Mouse (Mus musculus): Measurements from ENCODE around the gene Arhgap15. TPM values are rescaled to one million over a fixed set of nuclear protein-coding genes. Genes with fewer than 3 reads are reported as not detected.

The Arhgap15 gene
- polyA plus RNA-seq, 1 experiment, result 0.20 TPM

DNA sequence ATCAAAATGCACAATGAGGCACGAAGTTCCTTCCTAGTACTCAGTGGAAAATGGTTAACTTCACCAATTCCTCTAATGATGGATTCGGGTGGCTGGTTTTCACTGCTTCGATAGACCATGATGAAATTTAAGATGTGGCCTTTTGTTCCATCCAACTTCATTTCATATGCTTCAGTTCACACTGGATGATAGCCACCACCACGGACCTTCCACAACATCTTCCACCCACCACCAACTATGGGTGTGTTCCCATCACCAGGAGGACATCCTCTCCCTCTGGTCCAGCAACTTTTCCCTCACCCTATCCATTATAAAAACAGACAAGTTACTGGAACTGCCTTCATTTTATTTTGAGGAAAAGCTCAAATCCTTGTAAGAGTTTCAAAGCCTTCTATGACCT is 506.7 kb downstream of the Arhgap15 start:
- Histone ChIP-seq H3K27me3 (ENCODE audit: control insufficient read depth, insufficient read depth, low read length) (no peaks in the 10 kb centered on the region), H3K4me3 (ENCODE audit: low read depth, low read length) (no peak overlapping the region), H3K36me3 (ENCODE audit: control insufficient read depth, insufficient read depth, low read length) (no peaks in the 10 kb centered on the region), H3K4me1 (ENCODE audit: control insufficient read depth, insufficient read depth, insufficient read length, low read length) (no peaks in the 10 kb centered on the region), H3K27ac (ENCODE audit: insufficient read depth, low read depth, low read length) (no peak overlapping the region)
- WGBS, result 73% methylated on average over 4 of the region's 4 CpGs
- TF ChIP-seq POLR2A (IDR thresholded peaks at IDR 0.05; ENCODE audit: low read depth, low read length), result no peak
- no peak for TF ChIP-seq CTCF (IDR thresholded peaks at IDR 0.05; ENCODE audit: extremely low read depth, insufficient read length, insufficient replicate concordance, low read depth, low read length)

GRCm38 (mm10) chr2:44257946-44258345 is 509.3 kb downstream of the Arhgap15 start:
- Histone ChIP-seq H3K27ac (ENCODE audit: insufficient read depth, low read depth, low read length) (no peak overlapping the region), H3K27me3 (ENCODE audit: control insufficient read depth, insufficient read depth, low read length) (no peaks in the 10 kb centered on the region), H3K36me3 (ENCODE audit: control insufficient read depth, insufficient read depth, low read length) (no peaks in the 10 kb centered on the region), H3K4me1 (ENCODE audit: control insufficient read depth, insufficient read depth, insufficient read length, low read length) (no peaks in the 10 kb centered on the region), H3K4me3 (ENCODE audit: low read depth, low read length) (no peak overlapping the region)
- WGBS, result 82% methylated on average over 2 of the region's 2 CpGs
- TF ChIP-seq POLR2A (IDR thresholded peaks at IDR 0.05; ENCODE audit: low read depth, low read length) (no peak), CTCF (IDR thresholded peaks at IDR 0.05; ENCODE audit: extremely low read depth, insufficient read length, insufficient replicate concordance, low read depth, low read length) (no peak)

GRCm38 (mm10) chr2:44271455-44272346 is 523.1 kb downstream of the Arhgap15 start:
- H3K36me3 ChIP-seq (ENCODE audit: control insufficient read depth, insufficient read depth, low read length), result no peaks in the 10 kb centered on the region
- H3K4me1 ChIP-seq (ENCODE audit: control insufficient read depth, insufficient read depth, insufficient read length, low read length), result no peaks in the 10 kb centered on the region
- TF ChIP-seq CTCF (IDR thresholded peaks at IDR 0.05; ENCODE audit: extremely low read depth, insufficient read length, insufficient replicate concordance, low read depth, low read length) (no peak), POLR2A (IDR thresholded peaks at IDR 0.05; ENCODE audit: low read depth, low read length) (no peak)
- 71% methylated on average over 17 of the region's 17 CpGs for WGBS
- peak overlapping the region; percentile 46; the same call in 1 of the 2 replicates for H3K27ac ChIP-seq (ENCODE audit: insufficient read depth, low read depth, low read length)
- H3K27me3 ChIP-seq (ENCODE audit: control insufficient read depth, insufficient read depth, low read length), result no peaks in the 10 kb centered on the region
- no peak overlapping the region for H3K4me3 ChIP-seq (ENCODE audit: low read depth, low read length)

GRCm38 (mm10) chr2:44272606-44273005 is 524.0 kb downstream of the Arhgap15 start:
- no peaks in the 10 kb centered on the region for H3K27me3 ChIP-seq (ENCODE audit: control insufficient read depth, insufficient read depth, low read length)
- no peak overlapping the region for H3K27ac ChIP-seq (ENCODE audit: insufficient read depth, low read depth, low read length)
- no peak for TF ChIP-seq CTCF (IDR thresholded peaks at IDR 0.05; ENCODE audit: extremely low read depth, insufficient read length, insufficient replicate concordance, low read depth, low read length)
- TF ChIP-seq POLR2A (IDR thresholded peaks at IDR 0.05; ENCODE audit: low read depth, low read length), result no peak
- H3K36me3 ChIP-seq (ENCODE audit: control insufficient read depth, insufficient read depth, low read length), result no peaks in the 10 kb centered on the region
- H3K4me3 ChIP-seq (ENCODE audit: low read depth, low read length), result no peak overlapping the region
- H3K4me1 ChIP-seq (ENCODE audit: control insufficient read depth, insufficient read depth, insufficient read length, low read length), result no peaks in the 10 kb centered on the region
- 74% methylated on average over 13 of the region's 13 CpGs for WGBS

DNA sequence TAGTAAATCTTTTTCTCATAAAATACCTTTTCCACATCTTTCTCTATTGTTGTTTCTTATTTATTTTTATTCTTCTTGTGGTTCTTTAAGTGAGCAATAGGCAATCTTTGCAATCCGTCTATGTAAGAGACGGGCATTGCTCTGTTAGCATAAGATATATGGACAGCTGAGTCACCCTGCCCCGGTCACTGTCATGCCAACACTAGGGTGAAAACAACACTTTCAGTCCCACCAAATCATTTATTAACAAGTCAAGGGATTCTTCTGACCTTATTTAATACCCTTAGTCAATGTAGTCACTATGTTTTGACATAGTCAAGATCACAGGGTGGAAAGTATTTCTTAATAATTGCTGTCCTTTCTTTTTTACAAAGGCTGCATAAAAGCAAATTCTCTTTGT is 525.8 kb downstream of the Arhgap15 start:
- Histone ChIP-seq H3K4me1 (ENCODE audit: control insufficient read depth, insufficient read depth, insufficient read length, low read length) (no peaks in the 10 kb centered on the region), H3K36me3 (ENCODE audit: control insufficient read depth, insufficient read depth, low read length) (no peaks in the 10 kb centered on the region), H3K27ac (ENCODE audit: insufficient read depth, low read depth, low read length) (no peak overlapping the region), H3K4me3 (ENCODE audit: low read depth, low read length) (no peak overlapping the region), H3K27me3 (ENCODE audit: control insufficient read depth, insufficient read depth, low read length) (no peaks in the 10 kb centered on the region)
- 86% methylated on average over 3 of the region's 3 CpGs for WGBS
- TF ChIP-seq CTCF (IDR thresholded peaks at IDR 0.05; ENCODE audit: extremely low read depth, insufficient read length, insufficient replicate concordance, low read depth, low read length), result no peak
- TF ChIP-seq POLR2A (IDR thresholded peaks at IDR 0.05; ENCODE audit: low read depth, low read length), result no peak

GRCm38 (mm10) chr2:44286181-44286719 is 537.6 kb downstream of the Arhgap15 start:
- TF ChIP-seq POLR2A (IDR thresholded peaks at IDR 0.05; ENCODE audit: low read depth, low read length) (no peak), CTCF (IDR thresholded peaks at IDR 0.05; ENCODE audit: extremely low read depth, insufficient read length, insufficient replicate concordance, low read depth, low read length) (no peak)
- no peaks in the 10 kb centered on the region for H3K4me1 ChIP-seq (ENCODE audit: control insufficient read depth, insufficient read depth, insufficient read length, low read length)
- H3K27ac ChIP-seq (ENCODE audit: insufficient read depth, low read depth, low read length), result no peak overlapping the region
- WGBS, result 84% methylated on average over 4 of the region's 4 CpGs
- H3K27me3 ChIP-seq (ENCODE audit: control insufficient read depth, insufficient read depth, low read length), result no peaks in the 10 kb centered on the region
- no peak overlapping the region for H3K4me3 ChIP-seq (ENCODE audit: low read depth, low read length)
- no peaks in the 10 kb centered on the region for H3K36me3 ChIP-seq (ENCODE audit: control insufficient read depth, insufficient read depth, low read length)

DNA sequence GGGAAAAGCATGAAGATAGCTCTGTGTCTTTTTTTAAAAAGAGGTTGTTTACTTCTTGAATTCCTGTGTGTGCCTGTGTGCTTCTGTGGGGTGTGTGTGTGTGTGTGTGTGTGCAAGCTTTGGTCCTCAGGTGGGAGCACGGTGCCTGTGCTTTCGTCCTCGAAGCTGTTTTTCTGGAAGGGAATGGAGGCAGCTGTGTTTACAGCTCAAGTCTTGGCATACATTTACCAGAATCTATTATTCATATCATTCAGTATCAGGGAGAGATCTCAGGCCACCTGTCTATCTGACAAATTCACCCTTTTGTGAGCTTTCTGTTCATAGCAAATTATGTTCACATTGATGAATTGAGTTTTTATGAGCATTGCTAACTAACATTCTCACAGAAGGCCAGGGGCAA is 550.5 kb downstream of the Arhgap15 start:
- WGBS, result 72% methylated on average over 3 of the region's 3 CpGs
- H3K27ac ChIP-seq (ENCODE audit: insufficient read depth, low read depth, low read length), result no peak overlapping the region
- H3K36me3 ChIP-seq (ENCODE audit: control insufficient read depth, insufficient read depth, low read length), result no peaks in the 10 kb centered on the region
- no peaks in the 10 kb centered on the region for H3K27me3 ChIP-seq (ENCODE audit: control insufficient read depth, insufficient read depth, low read length)
- H3K4me1 ChIP-seq (ENCODE audit: control insufficient read depth, insufficient read depth, insufficient read length, low read length), result no peaks in the 10 kb centered on the region
- no peak overlapping the region for H3K4me3 ChIP-seq (ENCODE audit: low read depth, low read length)
- TF ChIP-seq POLR2A (IDR thresholded peaks at IDR 0.05; ENCODE audit: low read depth, low read length) (no peak), CTCF (IDR thresholded peaks at IDR 0.05; ENCODE audit: extremely low read depth, insufficient read length, insufficient replicate concordance, low read depth, low read length) (no peak)

Measured in small intestine, adult 2 months (tissue).